Mouse (Mus musculus): Measurements from ENCODE around the gene Vamp5.
A peak's percentile ranks its signal among the peaks of the same experiment; 100 is the strongest.

Gene Vamp5

DNA sequence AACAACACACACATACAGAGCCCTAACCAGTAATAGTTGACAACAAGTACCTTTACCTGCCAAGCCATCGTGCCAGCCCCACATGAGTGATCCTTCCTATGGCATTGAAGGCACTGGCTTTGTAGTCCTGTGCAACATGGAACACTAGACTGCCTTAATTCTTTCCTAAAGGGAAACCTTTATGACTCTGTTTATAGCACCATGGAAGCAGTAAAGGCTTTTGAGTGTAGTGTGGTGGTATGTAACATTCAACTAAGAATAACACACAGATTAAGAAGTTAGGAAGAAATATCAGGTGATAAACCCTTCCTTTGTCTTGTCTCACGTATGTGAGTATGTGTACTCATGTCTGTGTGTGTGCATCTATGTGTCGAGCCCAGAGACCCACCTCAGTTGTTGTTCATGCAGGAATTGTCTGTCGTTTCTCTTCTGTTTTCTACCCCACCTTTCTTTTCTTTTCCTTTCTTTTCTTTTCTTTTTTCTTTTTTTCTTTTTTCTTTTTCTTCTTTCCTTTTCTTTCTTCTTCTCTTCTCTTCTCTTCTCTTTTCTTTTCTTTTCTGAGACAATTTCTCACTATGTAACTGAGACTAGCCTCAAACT is 13.3 kb downstream of the Vamp5 start, which contains the start of gene Rnf181:
Gene Rnf181, minus strand, starts transcription at position 113 of the 600 bp plus-strand sequence.
- DNase-seq (ENCODE audit: low read depth, low spot score): no peak

DNA sequence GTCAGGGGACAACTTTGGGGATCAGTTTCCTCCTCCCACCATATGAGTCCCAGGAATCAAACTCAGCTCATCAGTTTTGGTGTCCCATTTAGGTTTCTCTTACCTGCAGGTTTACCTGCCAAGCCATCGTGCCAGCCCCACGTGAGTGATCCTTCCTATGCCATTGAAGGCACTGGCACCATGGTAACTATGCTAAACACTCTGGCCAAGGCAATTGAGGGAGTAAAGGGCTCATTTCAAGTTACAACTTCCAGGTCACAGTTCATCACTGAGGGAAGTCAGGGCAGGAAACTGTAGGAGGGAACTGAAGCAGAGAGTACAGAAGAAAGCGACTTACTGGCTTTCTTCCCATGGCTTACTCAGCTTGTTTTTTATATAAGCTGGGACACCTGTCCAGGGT is 14.0 kb downstream of the Vamp5 start:
- DNase-seq (ENCODE audit: low read depth, low spot score): no peak

DNA sequence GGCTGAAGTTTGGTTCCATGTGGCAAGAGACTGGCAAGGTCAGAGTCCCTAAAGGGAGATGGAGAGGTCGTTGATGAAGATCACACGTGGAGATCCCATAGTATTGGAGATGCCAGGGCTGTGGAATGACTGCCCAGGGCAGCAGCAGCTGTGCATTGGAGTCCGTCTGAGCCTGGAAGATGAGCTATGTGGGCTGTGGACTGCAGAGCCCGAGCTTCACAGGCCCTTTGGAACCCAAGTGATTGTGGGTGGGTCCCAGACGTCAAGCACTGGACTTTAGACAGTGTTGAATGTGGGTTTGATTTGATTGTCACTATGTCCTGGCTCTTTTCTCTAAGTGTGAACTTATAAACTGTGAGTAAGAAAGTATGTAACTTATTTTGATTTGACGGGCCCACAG is 15.3 kb downstream of the Vamp5 start:
- no peak for DNase-seq (ENCODE audit: low read depth, low spot score)

DNA sequence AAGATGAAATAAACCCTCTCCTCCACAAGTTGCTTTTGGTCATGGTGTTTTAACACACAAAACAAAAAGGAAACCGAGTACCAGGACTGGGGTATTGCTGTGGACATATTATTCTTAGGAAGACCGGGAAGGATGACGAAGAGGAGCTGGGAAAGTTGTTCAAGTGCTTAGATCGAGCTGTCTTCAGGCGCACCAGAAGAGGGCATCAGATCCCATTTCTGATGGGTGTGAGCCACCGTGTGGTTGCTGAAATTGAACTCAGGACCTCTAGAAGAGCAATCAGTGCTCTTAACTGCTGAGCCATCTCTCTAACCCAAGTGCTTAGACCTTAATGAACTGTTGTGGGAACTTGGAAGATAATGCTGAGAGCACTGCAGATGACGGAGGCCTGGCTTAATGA is 16.3 kb downstream of the Vamp5 start:
- DNase-seq (ENCODE audit: low read depth, low spot score): no peak

DNA sequence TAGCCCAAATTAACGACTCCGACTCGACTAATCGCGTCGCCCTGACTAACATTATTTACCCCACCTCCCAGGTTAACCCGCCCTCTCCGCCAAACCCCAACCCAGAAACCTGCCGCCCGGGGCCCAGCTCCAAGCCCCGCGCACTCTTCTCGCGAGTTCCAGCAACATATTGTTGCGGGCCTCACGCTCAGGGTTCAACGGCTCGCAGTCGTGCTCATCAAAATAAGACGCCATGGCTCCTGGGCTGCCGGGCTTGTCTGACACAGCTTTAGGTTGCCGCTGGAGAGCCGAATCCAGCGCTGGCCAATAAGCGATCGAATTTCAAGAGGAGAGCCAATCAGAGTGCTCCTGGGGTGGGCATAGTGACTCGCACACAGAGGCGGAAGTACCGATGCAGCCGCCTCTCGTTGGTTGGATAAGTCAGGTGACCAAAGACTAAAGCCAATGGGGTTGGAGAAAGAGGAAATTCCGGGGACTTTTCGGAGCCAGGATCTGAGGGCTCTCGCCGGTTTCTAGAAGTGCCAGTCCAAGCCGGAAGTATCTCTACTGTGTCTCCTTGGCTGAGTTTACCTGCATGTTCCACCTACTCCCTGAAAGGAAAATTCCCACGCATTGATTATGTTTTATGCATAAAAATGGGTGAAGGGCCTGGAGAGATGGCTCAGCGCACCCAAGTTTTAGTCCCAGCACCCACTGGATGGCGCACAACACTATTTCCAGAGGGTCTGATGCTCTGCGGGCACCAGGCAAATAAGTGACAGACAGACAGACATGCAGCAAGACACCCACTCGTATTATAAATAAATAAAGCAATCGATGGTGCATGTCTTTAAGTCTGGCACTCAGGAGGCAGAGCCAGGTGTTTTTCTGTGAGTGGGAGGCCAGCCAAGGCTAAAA is 17.9 kb downstream of the Vamp5 start:
- DNase-seq (ENCODE audit: low read depth, low spot score): peak; percentile 97

DNA sequence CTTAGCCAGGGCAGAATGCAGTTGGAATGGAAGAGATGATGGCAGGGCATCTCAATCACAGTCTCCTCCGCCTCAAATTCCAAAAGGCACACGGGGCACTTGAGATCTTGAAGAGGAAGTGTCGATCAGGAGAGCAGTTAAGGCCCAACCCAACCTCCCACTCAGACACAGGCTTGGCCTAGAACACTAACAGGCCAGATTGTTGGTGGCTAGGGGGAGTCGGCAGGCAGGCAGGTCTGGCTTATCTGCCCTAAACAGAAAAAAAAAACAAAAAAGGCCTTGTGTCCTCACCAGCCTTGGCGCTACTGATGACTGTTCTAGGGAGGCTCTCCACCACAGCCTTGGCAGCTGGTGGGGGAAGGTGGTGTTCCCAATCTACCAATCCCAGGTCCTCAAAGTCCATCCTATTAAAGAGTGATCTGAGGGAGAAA is 19.1 kb downstream of the Vamp5 start:
- no peak for DNase-seq (ENCODE audit: low read depth, low spot score)

DNA sequence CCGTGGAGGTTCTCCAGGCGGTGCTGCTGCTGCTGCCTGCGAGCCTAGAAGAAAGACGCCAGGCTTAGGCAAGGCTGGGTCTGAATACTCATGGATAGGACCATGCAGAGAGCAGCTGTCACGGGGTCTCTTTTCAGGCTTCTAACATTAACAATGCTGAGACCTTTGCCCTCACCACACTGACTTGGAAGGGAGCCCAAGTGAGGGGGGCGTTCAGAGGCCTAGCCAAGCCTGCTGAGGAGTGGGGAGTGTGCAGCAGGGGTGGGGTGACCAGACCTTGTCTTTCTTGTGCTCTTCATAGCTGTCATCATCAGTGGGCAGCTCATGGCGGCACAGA is 19.7 kb downstream of the Vamp5 start:
- DNase-seq (ENCODE audit: low read depth, low spot score): no peak

DNA sequence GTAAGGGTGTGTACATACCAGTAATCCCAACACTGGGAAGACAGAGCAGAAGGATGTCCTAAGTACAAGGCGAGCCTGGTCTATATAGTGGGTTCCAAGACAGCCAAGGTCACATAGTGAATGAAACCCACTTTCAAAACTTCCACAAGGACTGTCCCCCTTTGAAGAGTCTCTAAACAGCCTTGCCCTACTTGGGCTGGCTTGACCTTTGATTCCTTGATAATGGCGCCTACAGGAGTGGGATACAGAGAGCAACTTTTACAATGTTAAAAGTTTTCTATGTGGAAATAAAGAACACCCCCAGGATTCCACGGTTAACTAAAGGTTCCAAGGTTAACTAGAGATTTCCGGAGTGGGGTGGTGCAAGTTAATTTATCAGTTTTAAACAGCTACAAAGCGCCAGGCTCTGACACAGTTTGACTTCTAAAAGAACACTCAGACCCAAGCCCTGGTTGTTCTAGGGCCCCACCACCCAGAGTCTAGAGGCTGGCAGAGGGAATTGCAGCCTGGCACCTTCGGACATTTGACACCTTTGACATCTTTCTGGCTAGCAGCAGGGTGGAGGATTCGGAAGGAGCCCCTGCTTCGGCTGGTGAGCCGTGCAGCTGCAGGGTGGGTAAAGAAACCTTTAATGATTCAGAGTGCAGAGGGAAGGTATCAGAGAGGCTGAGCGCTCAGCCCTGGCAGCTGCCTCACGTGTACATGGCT is 20.2 kb downstream of the Vamp5 start:
- DNase-seq (ENCODE audit: low read depth, low spot score): no peak

DNA sequence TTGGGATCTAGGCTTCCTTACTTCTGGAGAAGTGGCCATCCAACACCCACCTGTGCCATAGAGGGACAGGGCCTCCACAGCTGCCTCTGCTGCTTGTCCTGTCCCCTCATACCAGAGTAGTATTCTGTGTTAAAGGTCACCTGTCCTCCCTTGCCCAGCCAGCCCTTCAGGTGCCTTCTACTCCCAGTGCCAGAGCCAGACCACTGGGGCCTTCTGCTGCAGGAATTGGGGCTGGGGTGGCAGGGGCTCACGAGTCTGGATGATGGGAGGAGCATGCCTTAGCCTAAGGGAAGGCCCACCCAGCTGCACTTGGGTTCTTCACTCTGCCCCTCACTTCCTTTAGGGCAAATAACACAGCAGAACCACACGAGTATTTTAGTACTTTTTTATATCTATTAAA is 20.9 kb downstream of the Vamp5 start:
- DNase-seq (ENCODE audit: low read depth, low spot score): no peak

DNA sequence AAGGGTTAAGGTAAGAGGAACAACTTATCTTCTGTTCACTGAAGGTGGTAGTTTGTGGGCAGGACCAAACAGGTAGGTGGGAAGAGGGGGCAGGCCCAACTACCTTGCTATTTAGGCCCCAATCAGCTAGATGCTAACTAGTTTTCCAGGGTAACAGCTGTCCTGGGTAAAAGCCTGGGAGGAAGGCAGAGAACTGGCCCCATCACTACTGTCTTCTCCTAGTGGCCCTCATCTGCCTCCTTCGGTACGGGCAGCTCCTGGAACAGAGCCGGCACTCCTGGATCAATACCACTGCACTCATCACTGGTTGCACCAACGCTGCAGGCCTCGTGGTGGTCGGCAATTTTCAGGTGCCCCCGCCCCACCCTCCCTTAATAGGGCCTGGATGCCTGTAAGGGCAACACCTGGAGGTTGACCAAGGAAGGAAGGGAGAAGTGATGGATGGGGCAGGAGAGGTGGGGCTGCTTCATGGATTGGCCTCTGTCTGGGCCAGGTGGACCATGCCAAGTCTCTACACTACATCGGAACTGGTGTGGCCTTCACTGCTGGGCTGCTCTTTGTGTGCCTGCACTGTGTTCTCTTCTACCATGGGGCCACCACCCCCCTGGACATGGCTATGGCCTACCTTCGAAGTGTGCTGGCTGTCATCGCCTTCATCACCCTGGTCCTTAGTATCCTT is 22.0 kb downstream of the Vamp5 start:
- no peak for DNase-seq (ENCODE audit: low read depth, low spot score)

DNA sequence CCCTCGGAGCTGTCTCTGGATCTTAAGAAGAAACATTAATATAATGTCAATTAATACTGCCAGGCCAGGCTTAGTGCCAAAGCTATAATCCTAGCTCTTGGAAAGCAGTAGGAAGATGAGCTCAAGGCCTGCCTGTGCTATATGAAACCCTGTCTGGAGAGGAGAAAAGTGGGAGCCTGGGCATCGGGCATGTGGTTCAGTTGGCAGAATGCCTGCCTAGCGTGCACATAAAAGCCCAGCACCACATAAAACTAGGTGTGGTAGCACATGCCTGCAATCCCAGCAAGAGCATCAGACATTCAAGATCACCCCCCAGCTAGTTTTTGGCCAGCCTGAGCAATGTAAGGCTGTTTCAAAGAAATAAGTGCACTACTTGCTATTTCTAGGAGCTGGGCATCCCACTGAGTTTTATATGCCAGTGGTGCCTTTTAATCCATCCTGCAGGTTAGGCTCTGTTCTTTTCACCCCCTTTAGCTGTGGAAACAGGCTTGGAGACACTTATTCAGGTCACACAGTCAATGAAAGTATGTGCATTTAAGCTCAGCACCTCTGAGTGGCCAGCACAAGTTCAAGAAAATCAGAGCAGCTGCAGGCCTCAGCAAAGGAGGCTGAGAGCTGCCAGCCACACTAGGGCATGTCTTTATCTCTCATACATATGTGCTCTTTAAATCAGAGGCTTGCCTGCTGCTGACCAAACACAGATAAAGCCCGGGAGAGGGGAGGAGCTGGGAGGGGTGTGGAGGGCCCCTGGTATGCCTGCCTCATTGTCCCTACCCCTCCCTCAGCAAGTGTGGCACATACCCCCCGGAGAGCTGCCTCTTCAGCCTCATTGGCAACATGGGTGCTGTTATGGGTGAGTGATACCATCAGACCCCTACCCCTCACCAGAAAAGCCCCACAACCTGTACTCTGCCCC is 22.8 kb downstream of the Vamp5 start:
- no peak for DNase-seq (ENCODE audit: low read depth, low spot score)

DNA sequence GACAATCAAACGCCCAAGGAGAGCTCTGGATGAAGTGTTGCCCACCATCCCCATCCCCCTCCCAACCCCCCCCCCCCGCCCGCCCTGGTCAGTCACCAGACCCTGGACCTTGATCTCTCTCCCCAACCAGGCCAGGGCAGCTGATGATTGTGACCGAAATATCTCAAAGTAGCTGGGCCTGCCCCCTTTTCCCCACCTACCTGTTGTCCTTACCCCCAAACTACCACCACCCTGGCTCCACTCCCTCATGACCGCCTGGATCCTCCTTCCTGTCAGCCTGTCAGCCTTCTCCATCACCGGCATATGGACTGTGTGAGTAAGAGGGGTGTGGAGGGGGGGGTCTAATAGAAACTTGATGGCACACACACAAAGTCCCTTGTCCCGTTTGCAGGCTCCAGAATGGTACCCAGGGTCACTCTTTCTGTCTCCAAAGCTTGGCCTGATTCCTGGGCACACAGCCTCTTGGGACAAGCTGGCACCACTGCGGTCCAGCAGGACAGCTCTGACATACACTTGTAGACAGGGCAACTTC is 24.2 kb downstream of the Vamp5 start:
- no peak for DNase-seq (ENCODE audit: low read depth, low spot score)

DNA sequence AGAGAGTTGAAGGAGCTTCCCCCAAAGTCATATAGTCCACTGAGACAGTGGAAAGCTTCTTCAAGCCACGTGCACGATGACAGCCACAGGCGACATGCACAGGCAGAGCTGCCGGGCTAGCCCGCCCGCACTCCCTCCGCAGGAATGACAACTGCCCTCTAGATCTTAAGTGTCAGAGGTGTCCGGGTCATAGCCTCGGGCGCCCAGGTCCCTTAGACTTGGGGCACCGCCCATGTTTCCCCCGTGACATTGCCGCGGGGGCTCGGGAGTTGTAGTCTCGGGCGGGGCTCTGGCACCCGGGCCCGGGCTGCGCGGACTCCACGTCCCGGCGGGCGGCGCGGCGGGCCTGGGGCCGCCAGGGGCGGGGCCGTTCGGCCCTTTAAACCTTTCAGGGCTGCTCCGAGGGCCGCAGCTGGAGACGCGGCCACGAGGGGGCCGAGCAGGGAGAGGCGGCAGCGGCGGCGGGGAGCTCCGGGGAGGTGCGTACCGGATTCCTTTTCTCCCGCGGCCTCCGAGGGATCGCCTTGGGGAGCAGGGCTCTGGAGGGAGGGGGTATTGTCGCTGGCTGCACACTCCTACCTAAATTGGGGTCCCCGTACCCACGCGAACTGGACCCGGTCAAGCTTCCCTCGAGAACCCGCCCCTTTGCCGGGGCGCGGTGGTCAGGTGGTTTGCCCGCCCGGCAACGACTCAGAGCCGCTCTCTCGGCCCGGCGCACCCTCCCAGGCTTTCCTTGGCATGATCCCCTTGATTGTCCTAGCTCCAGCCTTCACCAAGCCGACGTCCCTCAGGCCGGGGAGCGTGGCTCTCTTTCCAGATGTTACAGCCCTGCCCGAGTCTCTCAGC is 25.0 kb downstream of the Vamp5 start, which contains the start of gene Tmem150a:
Gene Tmem150a, plus strand, starts transcription at position 382 of the 846 bp plus-strand sequence.
- DNase-seq (ENCODE audit: low read depth, low spot score): peak; percentile 51

DNA sequence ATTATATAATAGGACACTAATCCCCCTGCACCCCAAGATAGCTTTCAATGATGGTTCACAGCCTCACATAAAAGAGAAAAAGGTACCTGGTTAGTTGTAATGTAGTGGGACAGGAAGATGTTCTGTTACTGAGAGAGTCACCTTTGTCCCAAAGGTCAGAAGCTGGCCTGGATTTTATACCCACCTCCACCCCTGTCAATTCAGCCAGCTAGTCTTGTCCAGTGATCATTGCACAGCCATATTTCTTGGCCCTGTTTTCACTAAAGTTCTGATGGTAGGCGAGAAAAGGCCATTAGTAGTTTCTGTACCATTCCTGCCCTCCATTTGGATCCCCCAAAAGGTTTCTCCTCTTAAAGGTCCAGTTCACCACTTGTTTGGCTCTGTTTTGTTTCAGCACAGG is 26.2 kb downstream of the Vamp5 start:
- DNase-seq (ENCODE audit: low read depth, low spot score): no peak

DNA sequence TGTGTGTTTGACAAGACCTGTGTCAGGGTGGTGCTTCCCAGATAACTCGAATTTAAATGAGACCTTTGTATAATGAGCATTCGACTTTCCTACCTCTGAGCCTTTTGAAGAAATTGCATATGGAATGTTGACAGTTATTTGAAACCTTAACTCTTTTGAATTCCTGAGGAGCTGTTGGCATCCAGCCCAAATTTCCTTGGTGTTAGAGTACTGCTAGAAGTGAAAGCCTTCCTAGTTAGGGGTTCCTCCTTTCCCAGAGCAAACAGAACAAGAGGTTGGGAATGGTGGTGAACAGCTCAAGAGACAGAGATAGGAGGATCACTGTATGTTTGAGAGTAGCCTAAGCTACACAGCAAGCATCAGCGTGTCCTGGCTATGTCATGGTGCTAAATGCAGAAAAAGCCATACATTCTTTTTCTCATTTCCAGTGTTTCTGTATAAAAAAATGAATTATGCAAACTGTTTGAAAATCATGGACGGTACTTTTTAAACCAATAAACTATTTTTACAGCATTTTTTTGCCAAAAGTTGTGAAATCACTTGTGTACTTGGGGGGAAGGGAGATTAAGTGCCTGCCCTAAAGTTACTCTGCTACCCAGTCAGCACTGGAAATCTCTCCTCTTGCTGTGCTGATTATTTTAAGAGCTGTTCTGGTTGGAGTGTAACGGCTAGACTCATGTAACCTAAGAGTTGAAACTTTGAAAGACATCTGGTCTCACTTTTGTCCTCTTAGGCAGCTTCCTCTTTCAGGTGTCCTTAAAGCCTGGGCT is 27.4 kb downstream of the Vamp5 start:
- DNase-seq (ENCODE audit: low read depth, low spot score): no peak

DNA sequence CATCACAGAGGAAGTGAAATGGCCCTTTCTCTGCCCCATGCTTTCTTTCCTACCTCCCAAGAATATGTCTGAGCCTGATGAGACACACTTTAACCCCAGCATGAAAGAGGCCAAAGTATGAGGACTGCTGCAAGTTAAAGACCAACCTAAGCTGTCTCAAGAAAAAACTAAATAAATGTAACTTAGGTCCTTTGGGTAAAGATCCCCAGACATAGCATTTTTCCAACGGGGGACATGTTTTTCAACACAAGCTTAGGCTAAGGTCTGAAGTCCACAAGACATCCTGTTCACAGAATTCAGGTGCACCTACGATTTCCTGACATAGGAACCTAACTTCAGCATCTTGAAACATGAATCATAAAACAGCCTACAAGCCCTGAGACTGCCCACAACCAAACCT is 30.1 kb downstream of the Vamp5 start:
- DNase-seq (ENCODE audit: low read depth, low spot score): no peak

DNA sequence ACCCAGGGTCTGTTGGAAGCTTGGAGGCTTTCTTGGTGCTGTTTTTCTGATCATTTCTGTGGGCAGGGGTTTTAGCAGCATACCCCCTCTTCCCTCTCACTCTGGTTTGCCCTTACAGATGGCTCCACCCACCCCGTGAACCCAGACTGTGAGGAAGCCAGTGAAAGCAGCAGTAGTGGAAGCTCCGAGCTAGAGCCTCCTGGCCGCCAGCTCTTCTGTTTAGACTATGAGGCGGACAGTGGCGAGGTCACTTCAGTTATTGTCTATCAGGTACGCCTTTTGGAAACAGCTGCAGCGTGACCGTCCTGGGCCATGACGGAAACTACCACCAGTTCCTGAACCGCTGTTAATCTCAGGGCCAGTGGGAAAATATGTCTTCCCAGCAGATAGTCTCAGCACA is 31.9 kb downstream of the Vamp5 start:
- no peak for DNase-seq (ENCODE audit: low read depth, low spot score)

DNA sequence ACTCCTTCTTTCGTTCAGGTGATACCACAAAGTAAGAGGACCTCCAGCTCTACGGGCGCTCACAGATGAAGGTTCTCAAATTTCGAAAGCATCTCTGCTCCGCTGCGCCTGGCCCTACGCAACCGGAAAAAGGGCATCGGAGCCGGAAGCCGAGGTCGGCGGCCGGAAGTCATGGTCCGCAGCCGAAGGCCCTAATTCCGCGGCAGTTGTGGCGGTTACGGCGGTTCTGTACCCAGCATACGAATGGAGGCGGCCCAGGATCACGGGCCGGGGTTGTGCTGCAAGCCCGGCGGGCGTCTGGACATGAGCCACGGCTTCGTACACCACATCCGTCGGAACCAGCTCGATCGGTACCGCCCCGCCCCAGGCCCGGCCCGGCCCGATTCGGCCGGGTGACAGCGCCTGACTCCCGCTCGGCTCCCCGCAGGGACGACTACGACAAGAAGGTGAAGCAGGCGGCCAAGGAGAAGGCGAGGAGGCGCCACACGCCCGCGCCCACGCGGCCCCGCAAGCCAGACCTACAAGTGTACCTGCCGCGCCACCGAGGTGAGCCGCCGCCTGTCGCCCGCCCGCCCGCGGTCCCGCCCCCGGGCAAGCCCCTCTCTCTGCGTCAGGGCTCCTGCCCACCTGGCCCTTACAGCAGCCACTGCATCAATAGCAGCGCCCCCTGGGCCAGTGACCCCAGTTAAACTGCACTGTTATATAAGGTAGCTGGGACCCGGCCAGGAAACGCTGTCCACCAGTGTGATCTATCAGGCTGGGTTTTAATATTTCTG is 32.9 kb downstream of the Vamp5 start, which contains the start of gene 0610030E20Rik:
Gene 0610030E20Rik, plus strand, starts transcription at position 152 of the 776 bp plus-strand sequence.
- DNase-seq (ENCODE audit: low read depth, low spot score): peak; percentile 85
